Mouse (Mus musculus): ENCODE data around the gene Ptgir. TPM values are rescaled to one million over a fixed set of nuclear protein-coding genes. Genes with fewer than 3 reads are reported as not detected.

Ptgir gene
- total RNA-seq (2023), result 10 to 100 TPM; 29.6 to 30.3 TPM

GRCm38 (mm10) chr7:16906281-16906680, at the start of gene Ptgir:
Gene Ptgir (plus strand): TSS chr7:16906490.

DNA sequence AGATGAGACGGTGACA, 31.2 kb upstream of the Ptgir start, which contains the start of gene Dact3:
Gene Dact3, plus strand, starts transcription at position 8 of the 16 bp plus-strand sequence.

GRCm38 (mm10) chr7:16891641-16892351, 14.5 kb upstream of the Ptgir start, which contains the start of gene Gng8:
Gene Gng8 (plus strand): TSS chr7:16891786.

GRCm38 (mm10) chr7:16924037-16924834, 17.9 kb downstream of the Ptgir start, which contains the start of gene Calm3:
Gene Calm3 (minus strand): TSS chr7:16924114.

DNA sequence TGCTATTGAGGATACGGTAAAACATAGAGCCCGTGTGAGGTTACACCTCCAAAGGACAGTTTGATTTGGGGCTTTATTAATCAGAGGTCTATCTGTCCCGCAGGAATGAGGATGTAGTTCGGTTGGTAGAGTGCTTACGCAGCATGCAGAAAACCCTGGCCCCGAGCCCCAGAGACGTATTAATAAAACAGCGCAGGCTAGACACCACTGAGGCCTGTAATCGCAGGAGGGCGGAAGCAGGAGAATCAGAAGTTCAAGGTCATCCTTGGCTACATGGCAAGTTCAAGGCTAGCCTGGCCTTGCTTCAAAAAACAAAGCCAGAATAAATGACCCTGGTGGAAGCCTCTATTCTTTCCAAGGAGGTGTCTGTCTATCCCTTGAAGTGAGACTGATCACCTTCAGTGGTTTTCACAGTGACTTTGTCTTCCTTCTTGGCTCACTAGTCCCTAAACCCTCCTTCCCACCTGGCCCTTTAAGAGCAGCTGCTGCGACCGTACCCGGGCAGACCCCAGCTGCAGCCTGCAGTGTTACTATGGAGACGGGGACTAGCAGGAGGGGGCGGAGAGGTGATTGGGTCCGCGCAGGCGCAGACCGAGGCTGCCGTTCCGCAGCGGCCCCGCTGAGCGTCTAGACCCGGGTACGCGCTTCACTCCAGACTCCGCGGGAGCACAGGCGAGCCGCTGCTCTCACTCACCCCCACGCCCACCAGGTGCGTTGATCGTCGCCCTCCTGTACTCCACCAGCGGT, 37.9 kb downstream of the Ptgir start, which contains the start of gene Pnmal2:
Gene Pnmal2, plus strand, starts transcription at position 622 of the 747 bp plus-strand sequence.

DNA sequence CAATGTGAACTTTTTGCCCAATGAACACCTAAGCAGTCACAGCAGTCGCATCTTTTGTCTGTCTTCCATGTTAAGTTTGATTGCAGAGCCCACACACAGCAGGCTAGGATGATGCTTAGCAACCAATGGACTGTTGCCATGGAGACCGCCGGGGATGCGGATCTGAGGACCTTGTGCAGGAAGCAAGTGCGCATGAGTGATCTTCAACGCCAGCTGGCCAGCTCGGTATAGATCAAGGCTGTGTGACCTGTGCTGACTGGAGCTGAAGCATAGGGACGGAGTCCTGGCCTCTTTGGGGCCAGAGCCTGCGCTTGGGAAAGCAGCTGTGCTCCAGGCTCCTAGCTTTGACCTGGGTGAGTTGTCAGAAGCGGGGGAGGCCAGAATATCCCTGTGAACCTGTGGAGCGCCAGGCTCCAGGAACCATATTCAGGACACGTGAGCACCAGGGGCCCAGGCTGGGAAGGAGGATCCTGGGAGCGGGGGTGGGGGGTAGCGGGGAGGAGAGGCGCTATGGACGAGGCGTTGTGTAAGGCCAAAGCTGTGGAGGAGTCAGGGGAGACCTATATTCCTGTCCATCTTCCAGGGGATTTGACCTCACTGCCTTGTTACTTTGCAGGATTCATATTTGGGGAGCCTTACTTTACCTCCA, 53.4 kb downstream of the Ptgir start, which contains the start of gene Pnmal1:
Gene Pnmal1, plus strand, starts transcription at position 141 of the 649 bp plus-strand sequence.

Other genes starting within 250 kb of the Ptgir start
- gene Ceacam15, start 230.8 kb upstream of the Ptgir start, total RNA-seq (2023), result not detected
- gene Ceacam9, start 184.6 kb upstream of the Ptgir start, total RNA-seq (2023), result not detected
- 100 to 1,000 TPM; 145 to 151 TPM for gene Ap2s1, start 168.1 kb upstream of the Ptgir start, total RNA-seq (2023)
- gene Slc1a5, start 125.2 kb upstream of the Ptgir start, total RNA-seq (2023), result 10 to 100 TPM; 42.6 to 47.9 TPM
- 10 to 100 TPM; 75.2 to 78.0 TPM for gene Strn4, start 90.6 kb upstream of the Ptgir start, total RNA-seq (2023)
- 10 to 100 TPM; 12.4 to 13.8 TPM for gene Fkrp, start 89.8 kb upstream of the Ptgir start, total RNA-seq (2023)
- 10 to 100 TPM; 43.2 to 52.6 TPM for gene Prkd2, start 63.6 kb upstream of the Ptgir start, total RNA-seq (2023)
- under 1 TPM in 1 of 2 experiments, not detected in 1; 0.11 TPM for gene Dact3, start 31.2 kb upstream of the Ptgir start, total RNA-seq (2023)
- gene Gng8, start 14.7 kb upstream of the Ptgir start, total RNA-seq (2023), result not detected
- gene Calm3, start 17.6 kb downstream of the Ptgir start, total RNA-seq (2023), result 100 to 1,000 TPM; 224 to 233 TPM
- under 1 TPM in 1 of 2 experiments, not detected in 1; 0.13 TPM for gene Pnmal2, start 38.2 kb downstream of the Ptgir start, total RNA-seq (2023)
- not detected for gene Pnmal1, start 53.2 kb downstream of the Ptgir start, total RNA-seq (2023)
- gene Gm42372, start 76.6 kb downstream of the Ptgir start, total RNA-seq (2023), result under 1 TPM; 0.07 to 0.11 TPM
- gene Ccdc8, start 86.2 kb downstream of the Ptgir start, total RNA-seq (2023), result under 1 TPM; 0.09 to 0.18 TPM
- 10 to 100 TPM; 37.7 to 42.4 TPM for gene Ppp5c, start 121.4 kb downstream of the Ptgir start, total RNA-seq (2023)
- 1 to 10 TPM in 1 of 2 experiments, under 1 TPM in 1; 0.42 to 1.3 TPM for gene Hif3a, start 155.9 kb downstream of the Ptgir start, total RNA-seq (2023)
- under 1 TPM; 0.20 TPM for gene Psg16, start 167.6 kb downstream of the Ptgir start, total RNA-seq (2023)
- gene Ceacam3, start 243.8 kb downstream of the Ptgir start, total RNA-seq (2023), result not detected